Mouse (Mus musculus): ENCODE data around the gene Casp8. TPM values are rescaled to one million over a fixed set of nuclear protein-coding genes. Genes with fewer than 3 reads are reported as not detected.

The Casp8 gene
- 7.3 TPM for polyA plus RNA-seq (2015; fragmentation: Illumina TruSeq; extraction: RNeasy Lipid Tissue Mini Kit (QIAGEN cat#74804); ENCODE audit: insufficient read depth, low read depth, low replicate concordance)

DNA sequence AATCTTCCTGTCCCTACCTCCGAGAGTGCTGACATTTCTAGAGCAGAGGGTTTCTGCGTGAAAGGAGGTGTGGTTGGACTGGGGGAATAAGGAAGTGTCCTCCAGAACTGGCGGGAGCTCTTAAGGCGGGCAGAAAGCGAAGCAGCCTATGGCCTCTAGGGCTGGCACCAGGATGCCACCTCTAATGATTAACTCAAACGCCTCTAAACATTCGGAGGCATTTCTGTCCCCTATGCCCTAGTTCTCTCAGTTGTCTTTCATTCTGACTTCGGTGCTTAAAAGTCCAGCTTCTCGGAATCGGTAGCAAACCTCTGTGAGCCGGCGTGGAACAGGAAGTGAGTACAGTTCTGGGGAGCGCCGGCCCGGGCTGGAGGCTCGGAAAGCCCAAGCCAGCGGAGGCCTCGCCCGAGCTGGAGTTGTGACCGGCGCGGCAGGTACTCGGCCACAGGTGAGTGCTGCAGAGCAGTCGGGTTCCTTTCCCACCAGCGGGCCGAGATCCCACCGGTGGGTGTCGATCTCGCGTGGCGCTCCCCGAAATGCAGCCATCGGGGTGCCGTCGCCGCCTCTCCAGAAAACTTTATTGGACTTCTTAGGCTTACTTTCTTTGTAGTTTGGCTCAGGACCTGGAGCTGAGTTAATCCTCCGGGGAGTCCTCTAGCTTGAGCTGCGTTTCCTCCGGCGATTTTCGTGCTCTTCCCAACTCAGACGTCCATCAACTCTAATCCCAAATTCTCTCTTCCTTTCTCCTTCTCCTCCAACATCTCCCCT, at the start of gene Casp8:
Gene Casp8 (plus strand): TSS at position 84 of the 768 bp plus-strand sequence.

Other genes with a start within 250 kb of the Casp8 start
- 1.5 TPM for gene Fam126b, start 209.1 kb upstream of the Casp8 start, polyA plus RNA-seq (2015; fragmentation: Illumina TruSeq; extraction: RNeasy Lipid Tissue Mini Kit (QIAGEN cat#74804); ENCODE audit: insufficient read depth, low read depth, low replicate concordance)
- 17.7 TPM for gene Ndufb3, start 209.0 kb upstream of the Casp8 start, polyA plus RNA-seq (2015; fragmentation: Illumina TruSeq; extraction: RNeasy Lipid Tissue Mini Kit (QIAGEN cat#74804); ENCODE audit: insufficient read depth, low read depth, low replicate concordance)
- gene Als2cr12, start 99.4 kb upstream of the Casp8 start, polyA plus RNA-seq (2015; fragmentation: Illumina TruSeq; extraction: RNeasy Lipid Tissue Mini Kit (QIAGEN cat#74804); ENCODE audit: insufficient read depth, low read depth, low replicate concordance), result not detected
- 20.4 TPM for gene Cflar, start 83.9 kb upstream of the Casp8 start, polyA plus RNA-seq (2015; fragmentation: Illumina TruSeq; extraction: RNeasy Lipid Tissue Mini Kit (QIAGEN cat#74804); ENCODE audit: insufficient read depth, low read depth, low replicate concordance)
- gene Trak2, start 178.1 kb downstream of the Casp8 start, polyA plus RNA-seq (2015; fragmentation: Illumina TruSeq; extraction: RNeasy Lipid Tissue Mini Kit (QIAGEN cat#74804); ENCODE audit: insufficient read depth, low read depth, low replicate concordance), result 8.3 TPM
- 4.6 TPM for gene Stradb, start 178.1 kb downstream of the Casp8 start, polyA plus RNA-seq (2015; fragmentation: Illumina TruSeq; extraction: RNeasy Lipid Tissue Mini Kit (QIAGEN cat#74804); ENCODE audit: insufficient read depth, low read depth, low replicate concordance)